Mouse (Mus musculus): ENCODE data around the gene Fn3k. TPM values are rescaled to one million over a fixed set of nuclear protein-coding genes. Genes with fewer than 3 reads are reported as not detected.
A peak's percentile ranks its signal among the peaks of the same experiment; 100 is the strongest.

The Fn3k gene
- total and polyA plus RNA-seq, 3 experiments, result 0.15 to 65.8 (median 3.0) TPM

GRCm38 (mm10) chr11:121475699-121476415, 41.1 kb downstream of the Fn3k start:
- peaks cover 84% of the 10 kb centered on the region for H3K36me3 ChIP-seq (replicated peaks)
- ATAC-seq (ENCODE audit: extremely low read depth, insufficient number of reproducible peaks, low FRiP score, poor library complexity, severe bottlenecking) (0 out of 2 replicates have a peak, but pooled peaks have one; percentile 15), DNase-seq (ENCODE audit: low spot score) (peak; percentile 51)
- H3K4me3 ChIP-seq (ENCODE audit: low read depth, low read length), result no peak overlapping the region
- TF ChIP-seq CTCF (IDR thresholded peaks at IDR 0.05; ENCODE audit: low read depth, low read length), result peak; percentile 87
- no peak for TF ChIP-seq POLR2AphosphoS5 (IDR thresholded peaks at IDR 0.05; ENCODE audit: insufficient replicate concordance, low read depth, low read length)
- TF ChIP-seq TAL1 (conservative IDR thresholded peaks at IDR 0.05; ENCODE audit: low read depth, low read length), result no peak
- H3K4me1 ChIP-seq (ENCODE audit: insufficient read depth, low read depth, low read length), result peaks cover 6% of the 10 kb centered on the region
- no peaks in the 10 kb centered on the region for H3K27me3 ChIP-seq (ENCODE audit: insufficient read depth, low read length)
- no peaks in the 10 kb centered on the region for H3K9me3 ChIP-seq (replicated peaks)

- Histone ChIP-seq H3K36me3 (replicated peaks) (peaks cover 93% of the 10 kb centered on the region), H3K4me1 (ENCODE audit: insufficient read depth, low read depth, low read length) (peaks cover 6% of the 10 kb centered on the region), H3K27me3 (ENCODE audit: insufficient read depth, low read length) (no peaks in the 10 kb centered on the region), H3K9me3 (replicated peaks) (no peaks in the 10 kb centered on the region), H3K4me3 (ENCODE audit: low read depth, low read length) (no peak overlapping the region)
- DNase-seq (ENCODE audit: low spot score) (no peak), ATAC-seq (ENCODE audit: extremely low read depth, insufficient number of reproducible peaks, low FRiP score, poor library complexity, severe bottlenecking) (no peak)
- TF ChIP-seq POLR2AphosphoS5 (IDR thresholded peaks at IDR 0.05; ENCODE audit: insufficient replicate concordance, low read depth, low read length), result no peak
These were observed 44.9 kb downstream of the Fn3k start for GRCm38 (mm10) chr11:121479476-121480203.

- H3K4me1 ChIP-seq (ENCODE audit: insufficient read depth, low read depth, low read length), result peaks cover 7% of the 10 kb centered on the region; the same call in 1 of the 2 replicates
- no peak for ATAC-seq (ENCODE audit: extremely low read depth, insufficient number of reproducible peaks, low FRiP score, poor library complexity, severe bottlenecking)
- no peak for TF ChIP-seq GATA1 (IDR thresholded peaks at IDR 0.05; ENCODE audit: borderline replicate concordance, low read length)
- TF ChIP-seq POLR2AphosphoS5 (IDR thresholded peaks at IDR 0.05; ENCODE audit: insufficient replicate concordance, low read depth, low read length), result no peak
- no peak for TF ChIP-seq TAL1 (conservative IDR thresholded peaks at IDR 0.05; ENCODE audit: low read depth, low read length)
- TF ChIP-seq GATA2 (IDR thresholded peaks at IDR 0.05; ENCODE audit: borderline replicate concordance, low read depth, low read length), result no peak
- TF ChIP-seq CTCF (IDR thresholded peaks at IDR 0.05; ENCODE audit: low read depth, low read length), result no peak
- no peak overlapping the region for H3K4me3 ChIP-seq (ENCODE audit: low read depth, low read length)
- peaks cover 89% of the 10 kb centered on the region for H3K36me3 ChIP-seq (replicated peaks)
- H3K9me3 ChIP-seq (replicated peaks), result no peaks in the 10 kb centered on the region
- DNase-seq (ENCODE audit: low spot score), result no peak
- no peaks in the 10 kb centered on the region for H3K27me3 ChIP-seq (ENCODE audit: insufficient read depth, low read length)
These were observed 46.4 kb downstream of the Fn3k start for GRCm38 (mm10) chr11:121481129-121481528.

- TF ChIP-seq POLR2AphosphoS5 (IDR thresholded peaks at IDR 0.05; ENCODE audit: insufficient replicate concordance, low read depth, low read length) (no peak), GATA2 (IDR thresholded peaks at IDR 0.05; ENCODE audit: borderline replicate concordance, low read depth, low read length) (no peak), TAL1 (conservative IDR thresholded peaks at IDR 0.05; ENCODE audit: low read depth, low read length) (no peak), GATA1 (IDR thresholded peaks at IDR 0.05; ENCODE audit: borderline replicate concordance, low read length) (no peak), CTCF (IDR thresholded peaks at IDR 0.05; ENCODE audit: low read depth, low read length) (no peak)
- H3K27me3 ChIP-seq (ENCODE audit: insufficient read depth, low read length), result no peaks in the 10 kb centered on the region
- H3K4me1 ChIP-seq (ENCODE audit: insufficient read depth, low read depth, low read length), result 0 out of 2 replicates have a peak, but pooled peaks cover 4% of the 10 kb centered on the region
- DNase-seq (ENCODE audit: low spot score), result no peak
- H3K9me3 ChIP-seq (replicated peaks), result no peaks in the 10 kb centered on the region
- peaks cover 78% of the 10 kb centered on the region for H3K36me3 ChIP-seq (replicated peaks)
- no peak overlapping the region for H3K4me3 ChIP-seq (ENCODE audit: low read depth, low read length)
- no peak for ATAC-seq (ENCODE audit: extremely low read depth, insufficient number of reproducible peaks, low FRiP score, poor library complexity, severe bottlenecking)
These were observed 51.2 kb downstream of the Fn3k start for GRCm38 (mm10) chr11:121485882-121486281.

- Histone ChIP-seq H3K4me3 (ENCODE audit: low read depth, low read length) (no peak overlapping the region), H3K36me3 (replicated peaks) (peaks cover 75% of the 10 kb centered on the region), H3K4me1 (ENCODE audit: insufficient read depth, low read depth, low read length) (0 out of 2 replicates have a peak, but pooled peaks cover 2% of the 10 kb centered on the region), H3K9me3 (replicated peaks) (no peaks in the 10 kb centered on the region), H3K27me3 (ENCODE audit: insufficient read depth, low read length) (no peaks in the 10 kb centered on the region)
- ATAC-seq (ENCODE audit: extremely low read depth, insufficient number of reproducible peaks, low FRiP score, poor library complexity, severe bottlenecking), result no peak
- TF ChIP-seq TAL1 (conservative IDR thresholded peaks at IDR 0.05; ENCODE audit: low read depth, low read length) (no peak), GATA2 (IDR thresholded peaks at IDR 0.05; ENCODE audit: borderline replicate concordance, low read depth, low read length) (no peak), GATA1 (IDR thresholded peaks at IDR 0.05; ENCODE audit: borderline replicate concordance, low read length) (no peak), POLR2AphosphoS5 (IDR thresholded peaks at IDR 0.05; ENCODE audit: insufficient replicate concordance, low read depth, low read length) (no peak), CTCF (IDR thresholded peaks at IDR 0.05; ENCODE audit: low read depth, low read length) (no peak)
- no peak for DNase-seq (ENCODE audit: low spot score)
These were observed 55.9 kb downstream of the Fn3k start for GRCm38 (mm10) chr11:121490651-121491050.

Other genes with a start within 250 kb of the Fn3k start
- 3.8 and 7.2 TPM in 2 replicates for gene Hexdc, start 230.5 kb upstream of the Fn3k start, total RNA-seq (2014; fragmentation: Nextera tagmentation)
- gene Hexdc, start 230.5 kb upstream of the Fn3k start, total RNA-seq (2017), result 7.3 and 8.6 TPM in 2 replicates
- 3.6 and 4.9 TPM in 2 replicates for gene Hexdc, start 230.5 kb upstream of the Fn3k start, polyA plus RNA-seq (2012)
- gene Ogfod3, start 230.2 kb upstream of the Fn3k start, total RNA-seq (2014; fragmentation: Nextera tagmentation), result 6.4 and 7.7 TPM in 2 replicates
- 4.2 and 4.5 TPM in 2 replicates for gene Ogfod3, start 230.2 kb upstream of the Fn3k start, total RNA-seq (2017)
- 5.5 and 6.7 TPM in 2 replicates for gene Ogfod3, start 230.2 kb upstream of the Fn3k start, polyA plus RNA-seq (2012)
- 13.3 and 23.2 TPM in 2 replicates for gene Cybc1, start 205.6 kb upstream of the Fn3k start, total RNA-seq (2014; fragmentation: Nextera tagmentation)
- 38.5 and 41.5 TPM in 2 replicates for gene Cybc1, start 205.6 kb upstream of the Fn3k start, total RNA-seq (2017)
- 13.3 and 19.6 TPM in 2 replicates for gene Cybc1, start 205.6 kb upstream of the Fn3k start, polyA plus RNA-seq (2012)
- 57.4 and 72.5 TPM in 2 replicates for gene Narf, start 197.7 kb upstream of the Fn3k start, total RNA-seq (2014; fragmentation: Nextera tagmentation)
- 60.7 and 61.2 TPM in 2 replicates for gene Narf, start 197.7 kb upstream of the Fn3k start, total RNA-seq (2017)
- gene Narf, start 197.7 kb upstream of the Fn3k start, polyA plus RNA-seq (2012), result 3.3 and 5.5 TPM in 2 replicates
- gene Foxk2, start 174.9 kb upstream of the Fn3k start, total RNA-seq (2014; fragmentation: Nextera tagmentation), result 45.8 and 46.4 TPM in 2 replicates
- 25.3 and 28.6 TPM in 2 replicates for gene Foxk2, start 174.9 kb upstream of the Fn3k start, total RNA-seq (2017)
- gene Foxk2, start 174.9 kb upstream of the Fn3k start, polyA plus RNA-seq (2012), result 37.8 and 40.1 TPM in 2 replicates
- 46.7 and 67.2 TPM in 2 replicates for gene Wdr45b, start 80.5 kb upstream of the Fn3k start, total RNA-seq (2014; fragmentation: Nextera tagmentation)
- 36.9 and 42.0 TPM in 2 replicates for gene Wdr45b, start 80.5 kb upstream of the Fn3k start, total RNA-seq (2017)
- 12.9 and 19.7 TPM in 2 replicates for gene Wdr45b, start 80.5 kb upstream of the Fn3k start, polyA plus RNA-seq (2012)
- not detected in 2 replicates for gene Rab40b, start 46.7 kb upstream of the Fn3k start, total RNA-seq (2014; fragmentation: Nextera tagmentation)
- gene Rab40b, start 46.7 kb upstream of the Fn3k start, total RNA-seq (2017), result 0.46 TPM in 1 of 2 replicates, not detected in the other
- gene Rab40b, start 46.7 kb upstream of the Fn3k start, polyA plus RNA-seq (2012), result not detected in 2 replicates
- gene Fn3krp, start 13.5 kb upstream of the Fn3k start, total RNA-seq (2014; fragmentation: Nextera tagmentation), result 15.4 and 21.1 TPM in 2 replicates
- gene Fn3krp, start 13.5 kb upstream of the Fn3k start, total RNA-seq (2017), result 11.6 and 12.1 TPM in 2 replicates
- gene Fn3krp, start 13.5 kb upstream of the Fn3k start, polyA plus RNA-seq (2012), result 2.5 and 3.1 TPM in 2 replicates
- 35.7 and 40.0 TPM in 2 replicates for gene Tbcd, start 17.0 kb downstream of the Fn3k start, total RNA-seq (2014; fragmentation: Nextera tagmentation)
- gene Tbcd, start 17.0 kb downstream of the Fn3k start, total RNA-seq (2017), result 47.6 and 53.7 TPM in 2 replicates
- gene Tbcd, start 17.0 kb downstream of the Fn3k start, polyA plus RNA-seq (2012), result 5.4 and 5.8 TPM in 2 replicates
- 0.63 TPM in 1 of 2 replicates, not detected in the other for gene Zfp750, start 84.4 kb downstream of the Fn3k start, total RNA-seq (2014; fragmentation: Nextera tagmentation)
- 0.05 and 0.06 TPM in 2 replicates for gene Zfp750, start 84.4 kb downstream of the Fn3k start, total RNA-seq (2017)
- 0.03 and 0.04 TPM in 2 replicates for gene Zfp750, start 84.4 kb downstream of the Fn3k start, polyA plus RNA-seq (2012)
- 4.2 and 4.9 TPM in 2 replicates for gene B3gntl1, start 238.2 kb downstream of the Fn3k start, total RNA-seq (2014; fragmentation: Nextera tagmentation)
- gene B3gntl1, start 238.2 kb downstream of the Fn3k start, total RNA-seq (2017), result 7.4 and 8.0 TPM in 2 replicates
- 1.6 and 2.2 TPM in 2 replicates for gene B3gntl1, start 238.2 kb downstream of the Fn3k start, polyA plus RNA-seq (2012)

All from G1E (cell line).